Mouse (Mus musculus): ENCODE data around the gene Tmem163.

GRCm38 (mm10) chr1:127677131-127677631 lies 2.2 kb downstream of the Tmem163 start:
- TF ChIP-seq POLR2A (IDR thresholded peaks at IDR 0.05; ENCODE audit: borderline replicate concordance, extremely low read depth, insufficient read depth, insufficient read length, poor library complexity, severe bottlenecking) (no peak), CTCF (IDR thresholded peaks at IDR 0.05; ENCODE audit: borderline replicate concordance, extremely low read depth, insufficient read depth, insufficient read length) (no peak)
